Mouse (Mus musculus) small intestine, adult 2 months (tissue): ENCODE data around the gene Tk1.
A peak's percentile ranks its signal among the peaks of the same experiment; 100 is the strongest.

Source experiments
- CTCF ChIP-seq: fragments of 200-500 bp; IDR thresholded peaks from 2 replicates; pipeline ENCODE4 v1.5.1; 2012; ENCODE audit warnings: low read depth, mild to moderate bottlenecking, control low read depth, inconsistent platforms, low read length, moderate library complexity, mixed read lengths; ENCODE audit not compliant: insufficient replicate concordance, insufficient read length; ENCODE audit errors: extremely low read depth
- POLR2A ChIP-seq: fragments of 200-500 bp; IDR thresholded peaks from 2 replicates; pipeline ENCODE4 v1.6.1; 2012; ENCODE audit warnings: low read depth, mild to moderate bottlenecking, control low read depth, inconsistent platforms, low read length, moderate library complexity

DNA sequence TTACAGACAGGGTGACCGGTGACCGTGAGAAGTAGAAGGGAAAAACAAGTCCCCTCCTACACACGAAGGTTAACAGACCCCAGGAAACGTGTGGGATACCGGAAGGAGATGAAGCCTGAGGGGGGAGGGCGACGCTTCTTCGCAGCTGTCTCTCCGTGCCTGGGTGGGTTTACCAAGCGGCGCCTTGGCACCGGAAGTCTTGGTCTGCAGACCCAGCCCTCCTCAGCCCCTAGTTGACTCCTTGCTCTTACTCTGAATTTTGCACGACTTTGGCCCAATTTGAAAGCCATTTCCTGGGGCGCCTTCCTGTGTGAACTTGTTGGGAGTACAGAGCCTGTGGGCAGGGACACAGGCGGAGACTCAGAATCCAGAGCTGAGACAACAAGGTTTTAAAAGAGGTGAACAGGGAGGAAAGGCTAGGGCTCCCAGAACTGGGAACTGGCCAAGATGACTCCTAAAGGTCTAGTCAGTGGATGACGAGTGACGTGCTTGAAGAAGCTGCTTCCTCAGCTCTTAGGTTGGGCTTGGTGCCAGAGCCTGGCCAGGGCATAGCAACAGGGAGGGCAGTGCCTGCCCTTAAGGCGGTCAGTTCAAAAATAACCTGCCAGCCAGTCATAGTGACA lies 44.6 kb downstream of the Tk1 start:
- TF ChIP-seq CTCF = no peak
- TF ChIP-seq POLR2A = peak; percentile 26; the same call in 1 of the 2 replicates
